Mouse (Mus musculus): ENCODE data around the gene Chrm5.

Gene Chrm5

DNA sequence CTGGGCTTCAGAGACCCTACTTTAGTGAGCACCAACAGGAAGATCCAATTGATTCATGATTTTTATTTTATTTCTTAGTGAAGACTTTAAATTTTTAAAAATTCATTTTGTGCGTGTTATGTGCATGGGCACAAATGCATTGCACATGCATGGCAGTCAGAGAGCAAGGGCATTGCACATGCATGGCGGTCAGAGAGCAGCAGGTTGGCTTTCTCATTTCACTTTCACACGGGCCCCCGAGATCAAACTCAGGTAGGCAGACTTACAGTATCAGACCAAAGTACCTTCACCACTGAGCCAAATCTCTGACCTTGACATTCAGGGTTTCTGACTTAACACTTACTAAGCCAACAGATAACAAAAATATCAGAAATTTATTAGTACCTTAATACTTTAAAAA lies 50.9 kb downstream of the Chrm5 start:
- no peak for DNase-seq (ENCODE audit: low read depth, low spot score)

Measured in WW6 (cell line).